Comparison of ENCODE assay signal across 21 mouse cellular contexts in genomic region chr17:30640896-30641295, GRCm38 (mm10). TPM values are rescaled to one million over a fixed set of nuclear protein-coding genes. Genes with fewer than 3 reads are reported as not detected.
DNase-seq lines count a peak whose midpoint lies in the region; ATAC-seq and TF ChIP-seq lines count a peak whose summit lies in the region.
"Had no signal": no experiment of that assay in that cellular context is flagged by ENCODE, and none has a peak within 500 bp of the region (broad histone marks: within the 10 kb centered on the region; RNA-seq: fewer than 3 reads in every experiment).

No protein-coding gene starts in this region.

- no peaks in the 10 kb centered on the region for H3K9me3 ChIP-seq in liver, embryonic 11.5 days (ENCODE audit: control insufficient read depth, low read length)
- H3K9me3 ChIP-seq in liver, embryonic 15.5 days (replicated peaks), result no peaks in the 10 kb centered on the region
- no peaks in the 10 kb centered on the region for H3K9me3 ChIP-seq in liver, embryonic 16.5 days (replicated peaks; ENCODE audit: control insufficient read depth, low read length)
- no peaks in the 10 kb centered on the region for H3K9me3 ChIP-seq in liver, embryonic 12.5 days (replicated peaks)
- no peaks in the 10 kb centered on the region for H3K9me3 ChIP-seq in liver, postnatal 0 days (ENCODE audit: low read length)
- H3K9me3 ChIP-seq: G1E had no signal

- WGBS in liver, adult 2 months, result 33% methylated on average over 5 of the region's 5 CpGs
- WGBS in liver, embryonic 11.5 days, result 84% methylated on average over 5 of the region's 5 CpGs
- WGBS in liver, embryonic 15.5 days (ENCODE audit: insufficient replicate concordance), result 71% methylated on average over 5 of the region's 5 CpGs
- 70% methylated on average over 5 of the region's 5 CpGs for WGBS in liver, embryonic 16.5 days (ENCODE audit: insufficient replicate concordance)
- WGBS in liver, embryonic 12.5 days (ENCODE audit: insufficient replicate concordance), result 78% methylated on average over 5 of the region's 5 CpGs
- WGBS in liver, postnatal 0 days (ENCODE audit: insufficient replicate concordance), result 62% methylated on average over 5 of the region's 5 CpGs

- TF ChIP-seq CTCF in liver, adult 2 months (IDR thresholded peaks at IDR 0.05; ENCODE audit: low read depth, low read length), result no peak
- no peak for TF ChIP-seq CTCF in liver, postnatal 0 days (IDR thresholded peaks at IDR 0.05; ENCODE audit: low read depth)

- H3K27me3 ChIP-seq in liver, adult 2 months (ENCODE audit: control insufficient read depth, insufficient read depth, low read length), result no peaks in the 10 kb centered on the region
- no peaks in the 10 kb centered on the region for H3K27me3 ChIP-seq in liver, embryonic 11.5 days (replicated peaks; ENCODE audit: control insufficient read depth, insufficient read depth, low read length)
- H3K27me3 ChIP-seq in liver, embryonic 15.5 days, result no peaks in the 10 kb centered on the region
- H3K27me3 ChIP-seq in liver, embryonic 16.5 days (ENCODE audit: control insufficient read depth, insufficient read depth, low read depth, low read length), result no peaks in the 10 kb centered on the region
- H3K27me3 ChIP-seq in liver, embryonic 12.5 days (replicated peaks), result no peaks in the 10 kb centered on the region
- H3K27me3 ChIP-seq in liver, postnatal 0 days (ENCODE audit: insufficient read depth, low read length), result no peaks in the 10 kb centered on the region

- H3K4me1 ChIP-seq in liver, adult 2 months (ENCODE audit: control insufficient read depth, insufficient read depth, low read length), result peaks cover 25% of the 10 kb centered on the region
- peaks cover 8% of the 10 kb centered on the region for H3K4me1 ChIP-seq in liver, embryonic 11.5 days (replicated peaks; ENCODE audit: control insufficient read depth, insufficient read depth, low read length)
- peaks cover 17% of the 10 kb centered on the region for H3K4me1 ChIP-seq in liver, embryonic 15.5 days (replicated peaks)
- H3K4me1 ChIP-seq in liver, embryonic 16.5 days (ENCODE audit: control insufficient read depth, low read depth, low read length), result peaks cover 5% of the 10 kb centered on the region; the same call in 1 of the 2 replicates
- H3K4me1 ChIP-seq in liver, embryonic 12.5 days, result peaks cover 15% of the 10 kb centered on the region
- peaks cover 11% of the 10 kb centered on the region for H3K4me1 ChIP-seq in liver, postnatal 0 days (ENCODE audit: insufficient read depth)

- TF ChIP-seq EP300 in liver, postnatal 0 days (IDR thresholded peaks at IDR 0.05; ENCODE audit: low read depth), result peak; percentile 20; the same call in 1 of the 2 replicates

- DNase-seq in liver, adult 2 months (ENCODE audit: extremely low read depth, low read depth, low spot score), result peak; percentile 98
- no peak for DNase-seq in liver, embryonic 11.5 days (ENCODE audit: low spot score)
- no peak for DNase-seq in liver
- no peak for DNase-seq in liver, postnatal 0 days
- DNase-seq in kidney, postnatal 36 days, result no peak
- DNase-seq: adrenal gland, adult 2 months; adrenal gland, adult 8-10 months; adrenal gland, postnatal 10 days; adrenal gland, postnatal 14 days; adrenal gland, postnatal 25 days; adrenal gland, postnatal 36 days; B cell, adult 2 months; cerebellum, adult 11 months; cerebellum, adult 11-12 months had no signal

- H3K4me3 ChIP-seq in liver, adult 2 months (ENCODE audit: insufficient read depth, low read depth, low read length), result no peak overlapping the region
- H3K4me3 ChIP-seq in liver, embryonic 11.5 days (ENCODE audit: low read depth, low read length), result no peak overlapping the region
- no peak overlapping the region for H3K4me3 ChIP-seq in liver, embryonic 15.5 days (replicated peaks)
- H3K4me3 ChIP-seq in liver, embryonic 16.5 days (ENCODE audit: low read depth, low read length), result no peak overlapping the region
- H3K4me3 ChIP-seq in liver, embryonic 12.5 days, result no peak overlapping the region
- H3K4me3 ChIP-seq in liver, postnatal 0 days (ENCODE audit: low read depth, low read length), result no peak overlapping the region

- no peaks in the 10 kb centered on the region for H3K36me3 ChIP-seq in liver, adult 2 months (ENCODE audit: control insufficient read depth, insufficient read depth, low read length)
- H3K36me3 ChIP-seq in liver, embryonic 11.5 days (ENCODE audit: control insufficient read depth, insufficient read depth, low read length), result no peaks in the 10 kb centered on the region
- H3K36me3 ChIP-seq in liver, embryonic 15.5 days (replicated peaks), result no peaks in the 10 kb centered on the region; the same call in 1 of the 2 replicates
- no peaks in the 10 kb centered on the region for H3K36me3 ChIP-seq in liver, embryonic 16.5 days (ENCODE audit: control insufficient read depth, insufficient read depth)
- H3K36me3 ChIP-seq in liver, embryonic 12.5 days, result peaks cover 14% of the 10 kb centered on the region; the same call in 1 of the 2 replicates
- H3K36me3 ChIP-seq in liver, postnatal 0 days (replicated peaks; ENCODE audit: insufficient read depth, low read length), result no peaks in the 10 kb centered on the region

- no peak overlapping the region for H3K4me2 ChIP-seq in liver, embryonic 11.5 days
- no peak overlapping the region for H3K4me2 ChIP-seq in liver, embryonic 15.5 days
- no peak overlapping the region for H3K4me2 ChIP-seq in liver, embryonic 16.5 days (ENCODE audit: low read depth, low read length)
- H3K4me2 ChIP-seq in liver, embryonic 12.5 days, result no peak overlapping the region
- H3K4me2 ChIP-seq in liver, postnatal 0 days (ENCODE audit: low read depth, low read length), result no peak overlapping the region

- no peak overlapping the region for H3K9ac ChIP-seq in liver, adult 2 months (ENCODE audit: low read depth, low read length)
- no peak overlapping the region for H3K9ac ChIP-seq in liver, embryonic 11.5 days (ENCODE audit: low read depth, low read length)
- H3K9ac ChIP-seq in liver, embryonic 15.5 days, result no peak overlapping the region
- no peak overlapping the region for H3K9ac ChIP-seq in liver, embryonic 16.5 days (ENCODE audit: low read depth, low read length)
- no peak overlapping the region for H3K9ac ChIP-seq in liver, embryonic 12.5 days
- H3K9ac ChIP-seq in liver, postnatal 0 days (replicated peaks), result no peak overlapping the region

- no peak for ATAC-seq in liver, embryonic 11.5 days (replicated peaks; ENCODE audit: low FRiP score)
- peak; percentile 52; the same call in 1 of the 2 replicates for ATAC-seq in liver, embryonic 15.5 days (ENCODE audit: insufficient read depth)
- ATAC-seq in liver, embryonic 16.5 days (ENCODE audit: low read depth), result peak; percentile 79
- ATAC-seq in liver, embryonic 12.5 days, result no peak
- peak; percentile 96 for ATAC-seq in liver, postnatal 0 days
- ATAC-seq: activated CD4-positive, CD25-positive, alpha-beta regulatory T cell, adult 4 months; CD4-positive, CD25-positive, alpha-beta regulatory T cell, adult 4 months; Patski had no signal

- no peak for TF ChIP-seq POLR2A in liver, adult 2 months (IDR thresholded peaks at IDR 0.05; ENCODE audit: extremely low read depth, insufficient read depth, low read length)

- no peaks in the 10 kb centered on the region for H3K79me2 ChIP-seq in liver, adult 2 months (ENCODE audit: control insufficient read depth, insufficient read depth, low read length)

- peak overlapping the region; percentile 79 for H3K27ac ChIP-seq in liver, adult 2 months (replicated peaks; ENCODE audit: insufficient read depth, low read depth, low read length)
- H3K27ac ChIP-seq in liver, embryonic 11.5 days (ENCODE audit: low read depth, low read length), result no peak overlapping the region
- H3K27ac ChIP-seq in liver, embryonic 15.5 days (replicated peaks), result no peak overlapping the region
- H3K27ac ChIP-seq in liver, embryonic 16.5 days (ENCODE audit: low read length), result no peak overlapping the region
- no peak overlapping the region for H3K27ac ChIP-seq in liver, embryonic 12.5 days
- H3K27ac ChIP-seq in liver, postnatal 0 days (ENCODE audit: low read depth), result peak overlapping the region; percentile 80

RNA-seq across cellular contexts. Expression of gene Glo1, which starts 14.2 kb away (rescaled TPM):
- total RNA-seq in liver, adult 2 months (2014; rRNA removed), result 384 and 388 TPM in 2 replicates
- 229 and 239 TPM in 2 replicates for polyA plus RNA-seq in liver, adult 2 months (2012; rRNA removed)
- polyA plus RNA-seq in liver, embryonic 11.5 days (2014; fragmentation: Nextera tagmentation; extraction: Ambion mirVana), result 310 and 314 TPM in 2 replicates
- polyA plus RNA-seq in liver, embryonic 15.5 days (2015; fragmentation: Nextera tagmentation; extraction: Ambion mirVana), result 234 and 243 TPM in 2 replicates
- 259 and 271 TPM in 2 replicates for polyA plus RNA-seq in liver, embryonic 16.5 days (2015; fragmentation: Nextera tagmentation; extraction: Ambion mirVana)
- polyA plus RNA-seq in liver, embryonic 12.5 days (2016; fragmentation: Nextera tagmentation; extraction: Ambion mirVana), result 292 and 300 TPM in 2 replicates
- 219 and 220 TPM in 2 replicates for polyA plus RNA-seq in liver, postnatal 0 days (2015; fragmentation: Nextera tagmentation; extraction: Ambion mirVana)

RNA-seq across cellular contexts. Expression of gene Dnah8, which starts 16.7 kb away (rescaled TPM):
- total RNA-seq in liver, adult 2 months (2014; rRNA removed), result 0.13 and 0.18 TPM in 2 replicates
- 0.15 and 0.20 TPM in 2 replicates for polyA plus RNA-seq in liver, adult 2 months (2012; rRNA removed)
- 4.4 and 4.7 TPM in 2 replicates for polyA plus RNA-seq in liver, embryonic 11.5 days (2014; fragmentation: Nextera tagmentation; extraction: Ambion mirVana)
- 1.1 and 1.4 TPM in 2 replicates for polyA plus RNA-seq in liver, embryonic 15.5 days (2015; fragmentation: Nextera tagmentation; extraction: Ambion mirVana)
- polyA plus RNA-seq in liver, embryonic 16.5 days (2015; fragmentation: Nextera tagmentation; extraction: Ambion mirVana), result 0.89 and 0.99 TPM in 2 replicates
- 2.4 and 3.1 TPM in 2 replicates for polyA plus RNA-seq in liver, embryonic 12.5 days (2016; fragmentation: Nextera tagmentation; extraction: Ambion mirVana)
- polyA plus RNA-seq in liver, postnatal 0 days (2015; fragmentation: Nextera tagmentation; extraction: Ambion mirVana), result 0.63 and 0.64 TPM in 2 replicates
- polyA plus RNA-seq: Patski had no signal

Comparison
In these comparisons a context has a peak if more than half of its experiments do, and no peak if none do; other contexts are left out.
1. H3K27ac ChIP-seq: peak in liver, adult 2 months (single experiment) and liver, postnatal 0 days (single experiment); none in liver, embryonic 11.5 days (single experiment), liver, embryonic 15.5 days (single experiment), liver, embryonic 16.5 days (single experiment) and liver, embryonic 12.5 days (single experiment).
2. ATAC-seq: peak in liver, embryonic 15.5 days (single experiment), liver, embryonic 16.5 days (single experiment) and liver, postnatal 0 days (single experiment); none in liver, embryonic 11.5 days (single experiment) and liver, embryonic 12.5 days (single experiment).